Mouse (Mus musculus) hindbrain, postnatal 0 days (tissue): ENCODE results near the gene Gm38655. TPM values are rescaled to one million over a fixed set of nuclear protein-coding genes. Genes with fewer than 3 reads are reported as not detected.

Source experiments
- ATAC-seq: fragments of 200-750 bp; cut with Nextera tagmentation; 2 replicates; pipeline ENCODE4 v1.8.0; 2017; ENCODE audit warnings: mild to moderate bottlenecking, moderate TSS enrichment, moderate library complexity
- DNase-seq: peaks from one replicate; pipeline ENCODE4 v3.0.0-alpha.2; 2015; ENCODE audit warnings: low spot score
- H3K27ac ChIP-seq: fragments of 300-500 bp; sonication (generic); 2 replicates; pipeline ENCODE4 v1.5.1; 2014; ENCODE audit warnings: mild to moderate bottlenecking
- H3K27me3 ChIP-seq: fragments of 300-500 bp; sonication (generic); 2 replicates; pipeline ENCODE4 v1.6.1; 2014; ENCODE audit warnings: low read length, mixed read lengths; ENCODE audit not compliant: insufficient read depth
- H3K36me3 ChIP-seq: fragments of 300-500 bp; sonication (generic); 2 replicates; pipeline ENCODE4 v1.6.1; 2014; ENCODE audit warnings: low read length, mixed read lengths; ENCODE audit not compliant: insufficient read depth
- H3K4me1 ChIP-seq: fragments of 300-500 bp; sonication (generic); 2 replicates; pipeline ENCODE4 v1.6.1; 2014; ENCODE audit warnings: antibody characterized with exemption, low read length, mixed read lengths; ENCODE audit not compliant: insufficient read depth
- H3K4me2 ChIP-seq: fragments of 300-500 bp; sonication (generic); 2 replicates; pipeline ENCODE4 v1.6.1; 2014; ENCODE audit warnings: low read depth, mild to moderate bottlenecking, low read length, moderate library complexity, mixed read lengths
- H3K4me3 ChIP-seq: fragments of 300-500 bp; sonication (generic); 2 replicates; pipeline ENCODE4 v1.5.1; 2014; ENCODE audit warnings: low read length
- H3K9ac ChIP-seq: fragments of 300-500 bp; sonication (generic); replicated peaks from 2 replicates; pipeline ENCODE4 v1.6.1; 2014; ENCODE audit warnings: mild to moderate bottlenecking, low read length, moderate library complexity, mixed read lengths
- H3K9me3 ChIP-seq: fragments of 300-500 bp; sonication (generic); 2 replicates; pipeline ENCODE4 v1.6.1; 2016; ENCODE audit warnings: low read length, mixed read lengths
- CTCF ChIP-seq: IDR thresholded peaks from 2 replicates; pipeline ENCODE4 v1.5.1; 2016; ENCODE audit warnings: antibody characterized with exemption, control low read depth, low read depth
- WGBS: fragments of 180-500 bp; shearing (Covaris S2); extraction: QIAGEN DNeasy Blood & Tissue Kit; methylation state at CpG from one replicate; pipeline ENCODE4 v1.1.7; 2014; 5-methylcytosine and 5-hydroxymethylcytosine counted together
- polyA plus RNA-seq: library from polyadenylated mRNA; unstranded; fragments of >200 nt; fragmentation: Nextera tagmentation; extraction: Ambion mirVana; gene quantifications from 2 replicates; pipeline ENCODE4 v1.2.1, GENCODE M21; 2015
- total RNA-seq: library from RNA; depleted of rRNA; stranded (reverse); fragments of >200 nt; gene quantifications from 2 replicates; pipeline ENCODE4 v1.2.3, GENCODE M21; 2014; rRNA removed

Gene Gm38655
- total and polyA plus RNA-seq, 2 experiments from 2014 or later: not detected

DNA sequence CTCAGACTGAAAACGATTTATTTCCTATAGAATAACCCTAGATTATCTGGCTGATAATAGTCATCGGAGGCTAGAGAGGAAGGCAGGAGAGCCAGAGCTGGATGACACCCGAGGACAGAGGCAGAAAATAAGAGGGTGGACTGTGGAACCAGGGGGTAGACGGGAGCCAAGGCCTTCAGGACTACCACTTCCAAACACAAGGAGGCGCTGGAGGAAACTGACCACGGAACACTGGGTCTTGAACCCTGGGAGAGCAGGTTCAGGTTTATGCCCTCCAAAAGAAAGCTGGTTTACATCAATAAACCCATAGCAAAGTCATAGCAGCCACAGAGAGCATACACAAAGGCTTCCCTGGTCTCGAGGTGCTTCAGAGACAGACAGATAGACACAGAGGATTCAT, 51.3 kb downstream of the Gm38655 start:
- H3K36me3 ChIP-seq: no peaks in the 10 kb centered on the region
- TF ChIP-seq CTCF: peak; percentile 35
- H3K4me2 ChIP-seq: no peak overlapping the region
- H3K9me3 ChIP-seq: no peaks in the 10 kb centered on the region
- H3K9ac ChIP-seq: no peak overlapping the region
- H3K27ac ChIP-seq: no peak overlapping the region
- H3K27me3 ChIP-seq: no peaks in the 10 kb centered on the region
- no peak for DNase-seq
- WGBS: 32% methylated on average over 7 of the region's 7 CpGs
- no peak for ATAC-seq
- no peak overlapping the region for H3K4me3 ChIP-seq
- no peaks in the 10 kb centered on the region for H3K4me1 ChIP-seq

Other genes with a start within 250 kb of the Gm38655 start
- gene Mapk8ip3, start 238.5 kb downstream of the Gm38655 start, total RNA-seq: 165 and 177 TPM in 2 replicates
- gene Mapk8ip3, start 238.5 kb downstream of the Gm38655 start, polyA plus RNA-seq: 62.0 and 62.4 TPM in 2 replicates
- gene Jpt2, start 214.8 kb downstream of the Gm38655 start, total RNA-seq: 57.0 and 61.2 TPM in 2 replicates
- 63.1 and 68.5 TPM in 2 replicates for gene Jpt2, start 214.8 kb downstream of the Gm38655 start, polyA plus RNA-seq
- gene Cramp1l, start 159.7 kb downstream of the Gm38655 start, total RNA-seq: 24.4 and 26.7 TPM in 2 replicates
- 3.7 TPM in 2 replicates for gene Cramp1l, start 159.7 kb downstream of the Gm38655 start, polyA plus RNA-seq
- gene Ift140, start 159.4 kb downstream of the Gm38655 start, total RNA-seq: 27.0 and 37.3 TPM in 2 replicates
- 13.1 and 13.4 TPM in 2 replicates for gene Ift140, start 159.4 kb downstream of the Gm38655 start, polyA plus RNA-seq
- 15.4 and 21.5 TPM in 2 replicates for gene Tmem204, start 91.9 kb downstream of the Gm38655 start, total RNA-seq
- gene Tmem204, start 91.9 kb downstream of the Gm38655 start, polyA plus RNA-seq: 11.5 and 11.7 TPM in 2 replicates
- gene Telo2, start 59.5 kb downstream of the Gm38655 start, total RNA-seq: 46.9 and 59.3 TPM in 2 replicates
- gene Telo2, start 59.5 kb downstream of the Gm38655 start, polyA plus RNA-seq: 32.5 and 33.1 TPM in 2 replicates
- gene Ptx4, start 54.7 kb downstream of the Gm38655 start, total RNA-seq: 0.63 TPM in 1 of 2 replicates, not detected in the other
- gene Ptx4, start 54.7 kb downstream of the Gm38655 start, polyA plus RNA-seq: 0.21 and 0.26 TPM in 2 replicates
- 34.9 and 40.6 TPM in 2 replicates for gene Clcn7, start 42.1 kb downstream of the Gm38655 start, total RNA-seq
- 22.9 and 23.3 TPM in 2 replicates for gene Clcn7, start 42.1 kb downstream of the Gm38655 start, polyA plus RNA-seq
- gene Ccdc154, start 13.0 kb downstream of the Gm38655 start, total RNA-seq: not detected in 2 replicates
- gene Ccdc154, start 13.0 kb downstream of the Gm38655 start, polyA plus RNA-seq: not detected in 2 replicates
- 15.7 and 19.9 TPM in 2 replicates for gene BC003965, start 9.1 kb upstream of the Gm38655 start, total RNA-seq
- 27.4 and 29.9 TPM in 2 replicates for gene BC003965, start 9.1 kb upstream of the Gm38655 start, polyA plus RNA-seq
- gene Unkl, start 12.9 kb upstream of the Gm38655 start, total RNA-seq: 39.6 and 43.3 TPM in 2 replicates
- 14.1 and 15.1 TPM in 2 replicates for gene Unkl, start 12.9 kb upstream of the Gm38655 start, polyA plus RNA-seq
- 87.5 and 89.2 TPM in 2 replicates for gene Gnptg, start 64.7 kb upstream of the Gm38655 start, total RNA-seq
- 128 and 129 TPM in 2 replicates for gene Gnptg, start 64.7 kb upstream of the Gm38655 start, polyA plus RNA-seq
- gene Tsr3, start 64.7 kb upstream of the Gm38655 start, total RNA-seq: 42.6 and 43.5 TPM in 2 replicates
- 65.3 and 70.7 TPM in 2 replicates for gene Tsr3, start 64.7 kb upstream of the Gm38655 start, polyA plus RNA-seq
- 64.0 and 79.3 TPM in 2 replicates for gene Baiap3, start 80.9 kb upstream of the Gm38655 start, total RNA-seq
- gene Baiap3, start 80.9 kb upstream of the Gm38655 start, polyA plus RNA-seq: 27.3 and 27.8 TPM in 2 replicates
- gene Ube2i, start 99.2 kb upstream of the Gm38655 start, total RNA-seq: 340 and 377 TPM in 2 replicates
- 372 and 390 TPM in 2 replicates for gene Ube2i, start 99.2 kb upstream of the Gm38655 start, polyA plus RNA-seq
- not detected in 2 replicates for gene Prss34, start 122.9 kb upstream of the Gm38655 start, total RNA-seq
- gene Prss34, start 122.9 kb upstream of the Gm38655 start, polyA plus RNA-seq: not detected in 2 replicates
- gene Prss28, start 133.2 kb upstream of the Gm38655 start, total RNA-seq: not detected in 2 replicates
- gene Prss28, start 133.2 kb upstream of the Gm38655 start, polyA plus RNA-seq: not detected in 2 replicates
- not detected in 2 replicates for gene Prss29, start 143.2 kb upstream of the Gm38655 start, total RNA-seq
- not detected in 2 replicates for gene Prss29, start 143.2 kb upstream of the Gm38655 start, polyA plus RNA-seq
- not detected in 2 replicates for gene Tpsab1, start 170.1 kb upstream of the Gm38655 start, total RNA-seq
- not detected in 2 replicates for gene Tpsab1, start 170.1 kb upstream of the Gm38655 start, polyA plus RNA-seq
- 0.21 TPM in 1 of 2 replicates, not detected in the other for gene Tpsb2, start 190.8 kb upstream of the Gm38655 start, total RNA-seq
- 0.72 and 1.8 TPM in 2 replicates for gene Tpsb2, start 190.8 kb upstream of the Gm38655 start, polyA plus RNA-seq
- 0.21 TPM in 1 of 2 replicates, not detected in the other for gene Tpsg1, start 193.8 kb upstream of the Gm38655 start, total RNA-seq
- 0.65 and 1.5 TPM in 2 replicates for gene Tpsg1, start 193.8 kb upstream of the Gm38655 start, polyA plus RNA-seq